Mouse (Mus musculus): ENCODE measurements around the gene Elovl5.

- TF ChIP-seq CTCF (IDR thresholded peaks at IDR 0.05; ENCODE audit: low read depth, low read length) (no peak), GATA2 (IDR thresholded peaks at IDR 0.05; ENCODE audit: borderline replicate concordance, low read depth, low read length) (no peak), POLR2AphosphoS5 (IDR thresholded peaks at IDR 0.05; ENCODE audit: insufficient replicate concordance, low read depth, low read length) (no peak), GATA1 (IDR thresholded peaks at IDR 0.05; ENCODE audit: borderline replicate concordance, low read length) (no peak)
Measured at GRCm38 (mm10) chr9:78022187-78022945, 105.2 kb downstream of the Elovl5 start.
